Mouse (Mus musculus) left cerebral cortex, postnatal 4 days (tissue): ENCODE data around the gene Rpl27. TPM values are rescaled to one million over a fixed set of nuclear protein-coding genes. Genes with fewer than 3 reads are reported as not detected.
A peak's percentile ranks its signal among the peaks of the same experiment; 100 is the strongest.
"Not testable (repeated sequence)": the region's sequence is repeated elsewhere in the genome, so short reads cannot be mapped to it uniquely, and the experiment has no call there.

Experiments
- DNase-seq: peaks from one replicate; pipeline ENCODE4 v3.0.0-alpha.2; 2022
- intact Hi-C: fragments of 180-260 bp; cut with DNase I; formaldehyde crosslinking; loops from one replicate; pipeline ENCODE4 v1.15.1; 2025
- total RNA-seq, 2 experiments: library from RNA; stranded (reverse); gene quantifications; 2 replicates each; pipeline ENCODE4 v1.2.3; 2021

Gene Rpl27
- 10 to 100 TPM; 68.9 to 71.3 TPM for total RNA-seq

DNA sequence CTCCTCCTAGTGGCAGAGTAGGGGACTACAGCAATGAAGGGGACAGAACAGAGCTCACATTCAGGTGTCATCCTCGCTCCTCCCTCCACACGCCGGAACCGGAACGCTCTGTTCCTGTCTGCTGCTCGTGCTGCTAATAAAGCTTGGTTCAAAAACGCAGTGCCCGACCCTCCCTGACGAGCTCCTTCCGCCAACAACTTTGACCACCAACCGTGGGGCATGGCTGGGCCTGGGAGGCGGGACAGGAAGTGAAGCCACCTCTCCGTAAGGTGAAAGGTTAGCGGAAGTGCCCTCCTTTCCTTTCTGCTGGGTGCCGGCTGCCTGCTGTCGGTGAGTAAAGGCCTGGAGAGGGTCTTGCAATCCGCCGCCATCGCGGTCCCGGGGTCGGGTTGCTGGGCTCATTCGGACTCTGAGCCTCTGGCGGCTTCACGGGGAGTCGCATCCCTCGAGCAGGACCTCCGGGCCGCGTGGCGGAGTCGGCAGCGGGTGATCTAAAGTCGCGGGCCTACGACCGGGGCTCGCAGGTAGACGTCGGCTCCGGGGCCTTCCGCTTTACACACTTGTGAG lies at the start of gene Rpl27:
Gene Rpl27, plus strand, starts transcription at position 172 of the 567 bp plus-strand sequence.
- intact Hi-C loops = no loop called here
- peak; percentile 99 for DNase-seq

DNA sequence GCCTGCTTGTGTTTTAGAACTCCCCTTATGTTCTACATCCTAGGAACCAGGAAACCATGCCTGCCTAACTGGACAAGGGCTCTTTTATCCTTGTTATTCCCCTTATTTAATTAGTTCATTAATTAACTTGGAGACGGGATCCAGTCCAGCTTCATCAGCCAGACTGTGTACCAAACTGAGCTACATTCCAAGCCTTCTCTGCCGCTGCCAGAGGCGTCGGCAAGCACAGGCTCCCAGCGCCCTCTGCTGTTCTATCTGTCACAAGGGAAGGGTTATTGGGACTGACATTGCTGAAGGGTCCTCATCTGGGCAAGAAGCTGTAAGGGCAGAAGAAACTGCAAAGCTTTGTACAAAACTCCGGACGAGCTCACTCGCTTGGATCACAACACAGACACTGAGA lies 47.0 kb upstream of the Rpl27 start:
- intact Hi-C loops = loop anchor here (2.0 to 10.0 kb wide), 2 partner anchors 70 to 170 kb away; partner anchors contain the start of genes Aoc2 and Ezh1
- peak; percentile 79 for DNase-seq

DNA sequence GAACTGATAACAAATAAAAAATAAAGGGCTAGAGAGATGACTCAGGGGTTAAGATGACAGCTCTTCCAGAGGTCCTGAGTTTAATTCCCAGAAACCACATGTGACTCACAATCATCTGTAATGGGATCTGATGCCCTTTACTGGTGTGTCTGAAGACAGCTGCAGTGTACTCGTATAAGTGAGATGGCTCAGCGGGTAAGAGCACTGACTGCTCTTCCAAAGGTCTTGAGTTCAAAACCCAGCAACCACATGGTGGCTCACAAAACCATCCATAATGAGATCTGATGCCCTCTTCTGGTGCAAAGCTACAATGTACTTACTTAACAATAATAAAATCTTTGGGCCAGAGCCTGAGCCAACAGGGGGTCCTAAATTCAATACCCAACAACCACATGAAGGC lies 26.8 kb upstream of the Rpl27 start:
- DNase-seq = no peak
- intact Hi-C loops = no loop called here

DNA sequence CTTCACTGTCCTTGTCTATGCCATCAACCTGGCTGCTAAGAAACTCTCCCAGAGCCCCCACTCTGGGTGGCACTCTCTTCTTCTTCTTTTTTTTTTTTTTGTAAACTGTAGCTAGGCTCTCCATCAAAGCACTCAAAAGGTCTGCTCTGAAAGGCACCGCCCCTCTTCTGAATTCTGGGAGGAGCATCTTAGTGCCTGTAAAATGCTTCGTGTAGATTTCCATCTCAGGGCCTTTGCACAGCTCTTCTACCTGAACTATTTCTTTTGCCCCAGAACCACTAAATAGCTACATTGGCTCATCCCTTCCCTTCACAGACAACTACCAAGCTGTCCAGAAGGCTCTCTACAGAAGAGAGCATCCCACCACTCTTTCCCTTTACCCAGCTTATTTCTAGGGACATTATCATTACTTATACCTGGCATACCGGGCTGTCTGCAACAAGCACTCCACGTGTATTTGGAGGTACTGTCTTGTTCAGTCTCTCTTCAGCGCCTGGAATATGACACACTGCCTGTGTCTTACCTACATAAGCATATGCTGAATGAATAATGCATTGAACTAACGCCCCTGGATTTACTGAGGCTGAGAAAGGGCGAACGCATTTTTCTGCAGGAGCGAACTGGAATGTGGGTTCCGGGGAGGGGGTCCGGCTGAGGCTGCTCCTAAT lies 25.5 kb upstream of the Rpl27 start:
- intact Hi-C loops = no loop called here
- no peak for DNase-seq

DNA sequence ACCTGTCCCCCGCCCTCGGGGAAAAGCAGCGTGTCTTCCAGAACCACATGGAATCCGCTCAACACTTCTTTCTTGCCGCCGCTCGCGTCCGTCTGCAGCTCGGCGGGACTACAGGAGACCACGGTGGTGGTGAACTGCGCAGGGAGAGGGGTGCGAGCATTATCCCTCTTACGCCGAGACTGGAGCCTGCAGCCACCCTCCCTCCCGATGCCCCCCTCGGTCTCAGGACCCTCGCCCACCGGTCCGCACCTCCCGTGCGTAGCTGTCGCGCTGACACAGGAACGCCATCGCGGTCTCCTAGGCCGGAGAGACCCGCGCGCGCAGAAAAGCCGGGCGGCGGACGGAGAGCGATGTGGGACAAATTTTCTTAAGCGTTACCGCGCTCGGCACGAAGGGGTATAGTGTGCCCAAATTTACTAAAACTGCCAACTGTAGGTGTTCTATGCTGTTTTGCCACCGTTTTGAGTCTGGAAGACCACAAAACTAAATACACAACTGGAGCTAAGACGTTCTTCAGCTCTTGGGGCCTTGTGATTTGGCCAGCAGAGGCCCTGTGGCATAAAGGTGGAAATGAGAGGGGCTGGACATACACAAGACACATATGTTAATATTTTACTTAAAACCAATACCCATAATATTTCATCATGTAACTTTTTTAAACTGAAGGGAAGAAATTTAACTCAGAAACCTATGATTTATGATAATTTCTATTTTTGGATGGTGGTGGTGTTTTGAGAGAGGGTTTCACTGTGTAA lies 24.8 kb upstream of the Rpl27 start, which contains the start of gene Aarsd1:
Gene Aarsd1, minus strand, starts transcription at position 515 of the 755 bp plus-strand sequence.
- intact Hi-C loops = no loop called here

DNA sequence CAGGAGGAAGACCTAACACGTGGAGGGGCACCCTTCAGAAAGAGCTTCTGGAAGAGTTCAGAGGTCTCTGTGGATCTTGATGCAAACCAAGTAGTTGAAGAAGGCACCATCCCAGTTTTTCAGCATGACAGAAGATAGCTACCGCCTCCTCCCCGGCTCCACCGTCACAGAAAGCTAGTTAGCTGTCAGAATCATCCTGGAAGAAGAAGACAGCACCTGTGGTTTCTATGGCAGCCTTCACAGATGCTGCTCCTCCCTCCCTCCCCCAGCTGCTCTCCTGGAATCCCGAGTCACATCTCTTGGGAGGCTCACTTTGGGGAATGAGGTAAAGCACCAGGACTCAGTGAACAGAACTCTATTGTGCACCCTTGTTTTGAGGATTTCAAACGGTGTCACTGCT lies 23.1 kb upstream of the Rpl27 start:
- intact Hi-C loops = no loop called here
- DNase-seq = no peak

More for the DNA sequence above, 24.8 kb upstream of the Rpl27 start, which contains the start of gene Aarsd1:
- peak; percentile 88 for DNase-seq

DNA sequence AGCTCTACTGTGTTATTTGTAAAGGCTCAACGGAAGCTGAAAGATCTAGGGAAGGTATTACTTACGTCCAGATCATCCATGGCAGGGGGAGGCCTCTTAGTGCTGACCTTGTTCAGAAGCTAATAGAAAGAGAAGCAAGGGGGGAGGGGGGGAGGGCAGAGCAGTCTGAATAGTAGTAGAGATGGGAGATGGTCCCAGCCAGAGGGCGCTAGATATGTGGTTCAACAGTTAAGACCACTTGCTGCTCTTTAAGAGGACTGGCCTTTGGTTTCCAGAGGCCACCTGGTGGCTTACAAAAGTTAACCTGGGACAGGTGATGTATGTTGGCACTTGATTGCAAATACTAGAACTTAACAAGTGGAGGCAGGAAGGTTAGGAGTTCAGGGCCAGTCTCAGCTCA lies 22.5 kb upstream of the Rpl27 start:
- DNase-seq = peak; percentile 34
- intact Hi-C loops = no loop called here

DNA sequence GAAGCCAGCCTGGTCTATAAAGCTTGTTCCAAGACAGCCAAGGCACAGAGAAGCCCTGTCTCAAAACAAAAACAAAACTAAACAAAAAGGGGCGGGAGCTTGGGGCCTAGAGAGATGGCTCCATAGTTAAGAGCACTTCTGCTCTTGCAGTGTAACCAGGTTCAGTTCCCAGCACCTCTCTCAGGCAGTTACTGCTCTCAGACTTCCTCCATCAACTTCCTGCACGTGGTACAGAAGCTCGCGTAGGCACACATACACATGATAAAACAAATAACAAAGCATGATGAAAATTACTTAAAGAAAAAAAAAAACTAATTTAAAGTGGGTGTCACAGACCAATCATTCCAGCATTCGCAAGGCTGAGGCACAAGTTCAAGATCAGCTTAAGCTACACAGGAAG lies 21.9 kb upstream of the Rpl27 start:
- no peak for DNase-seq
- intact Hi-C loops = no loop called here

DNA sequence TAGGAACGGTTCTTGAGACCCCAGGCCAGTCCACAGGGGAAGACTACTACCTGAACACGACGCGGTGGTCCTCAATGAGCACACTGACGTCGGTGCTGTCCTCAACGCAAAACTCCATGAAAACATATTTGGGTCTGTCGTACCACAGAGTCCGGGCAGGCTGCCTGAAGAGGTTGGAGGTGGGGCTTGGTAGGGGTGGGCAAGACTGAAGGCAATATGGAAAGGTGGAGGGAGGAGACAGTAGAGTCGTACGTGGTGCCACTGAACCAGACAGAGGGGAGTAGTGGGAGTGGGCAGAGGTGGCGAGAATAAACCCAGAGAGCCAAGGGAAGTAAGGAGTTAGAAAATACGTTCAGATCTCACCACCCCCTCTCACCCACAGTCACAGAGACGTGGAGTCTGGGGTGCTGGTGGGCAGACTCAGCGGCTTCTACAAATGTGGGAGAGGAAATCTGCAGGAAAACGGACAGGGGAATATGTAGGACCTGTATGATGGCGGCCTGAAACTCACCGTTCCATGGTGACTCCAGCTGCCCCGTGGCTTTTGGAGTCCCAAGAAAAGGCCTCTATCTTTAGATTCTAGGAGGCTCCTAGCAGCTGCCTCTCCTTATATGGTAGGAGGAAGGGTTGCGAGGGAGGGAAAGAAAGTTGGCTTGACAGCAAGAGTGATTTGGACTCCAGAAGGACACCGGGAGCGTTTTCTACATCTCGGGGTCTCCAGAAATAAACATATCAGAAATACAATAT lies 17.8 kb upstream of the Rpl27 start, which contains the start of gene Gm27029:
Gene Gm27029, minus strand, starts transcription at position 692 of the 747 bp plus-strand sequence.
- no peak for DNase-seq
- intact Hi-C loops = no loop called here

DNA sequence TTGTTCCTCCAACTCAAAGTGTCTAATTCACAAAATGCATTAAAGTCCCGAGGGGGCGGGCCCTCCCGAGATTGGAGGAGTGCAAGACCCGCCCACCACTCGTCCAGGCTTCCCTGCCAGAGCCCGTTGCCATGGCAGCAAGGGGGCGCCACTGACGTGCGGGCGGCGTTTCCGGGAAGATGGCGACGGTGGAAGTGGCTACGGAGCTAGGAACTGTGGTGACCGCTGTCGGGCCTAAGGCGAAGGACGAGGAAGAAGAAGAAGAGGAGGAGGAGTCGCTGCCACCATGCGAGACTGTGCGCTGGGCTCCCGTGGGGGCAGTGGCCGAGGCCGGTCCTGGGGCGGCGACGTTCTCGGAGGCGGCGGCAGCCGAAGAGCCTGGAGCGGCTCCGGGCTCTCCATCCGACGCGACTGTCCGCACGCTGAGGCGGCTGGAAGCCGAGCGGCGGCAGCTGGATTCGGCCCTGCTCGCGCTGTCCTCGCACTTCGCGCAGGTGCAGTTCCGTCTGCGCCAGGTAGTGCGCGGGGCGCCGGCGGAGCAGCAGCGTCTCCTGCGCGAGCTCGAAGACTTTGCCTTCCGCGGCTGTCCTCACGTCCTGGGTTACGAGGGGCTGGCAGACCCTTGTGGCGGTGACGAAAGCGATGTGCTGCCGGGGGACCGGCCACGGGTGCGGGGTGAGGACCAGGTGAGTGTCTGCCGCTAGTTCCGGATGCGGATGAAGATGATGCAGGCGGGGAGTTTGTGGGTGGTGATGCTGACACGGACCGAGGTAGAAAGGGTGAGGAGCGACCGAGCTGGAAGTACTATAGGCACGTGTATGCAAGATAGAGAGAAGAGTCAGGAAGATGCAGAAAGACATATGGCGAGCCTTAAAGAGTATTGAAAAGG lies 16.9 kb upstream of the Rpl27 start, which contains the start of the genes Rundc1 and Ptges3l:
Gene Rundc1, plus strand, starts transcription at position 161 of the 889 bp plus-strand sequence.
Gene Ptges3l, minus strand, starts transcription at position 409 of the 889 bp plus-strand sequence.
- DNase-seq = peak; percentile 98
- intact Hi-C loops = no loop called here

DNA sequence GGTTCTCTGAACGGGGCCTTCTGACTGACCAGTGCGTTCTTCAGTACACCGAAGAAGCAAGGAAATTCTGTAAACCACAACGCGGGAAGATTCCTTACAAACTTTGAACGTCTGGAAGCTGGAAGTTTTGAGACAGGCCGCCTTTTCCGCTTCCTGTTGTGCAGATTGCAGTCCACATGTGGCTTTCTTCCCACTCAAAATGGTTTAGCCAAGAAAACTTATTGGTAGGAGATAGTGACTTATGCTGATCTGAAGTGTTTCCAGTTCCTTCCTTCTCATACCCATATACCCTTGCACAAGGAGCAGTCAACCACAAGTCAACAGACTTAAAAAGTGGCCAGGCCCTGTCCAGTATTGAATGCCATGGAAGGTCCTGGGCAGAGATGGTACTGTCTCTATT lies 15.9 kb upstream of the Rpl27 start:
- intact Hi-C loops = no loop called here

DNA sequence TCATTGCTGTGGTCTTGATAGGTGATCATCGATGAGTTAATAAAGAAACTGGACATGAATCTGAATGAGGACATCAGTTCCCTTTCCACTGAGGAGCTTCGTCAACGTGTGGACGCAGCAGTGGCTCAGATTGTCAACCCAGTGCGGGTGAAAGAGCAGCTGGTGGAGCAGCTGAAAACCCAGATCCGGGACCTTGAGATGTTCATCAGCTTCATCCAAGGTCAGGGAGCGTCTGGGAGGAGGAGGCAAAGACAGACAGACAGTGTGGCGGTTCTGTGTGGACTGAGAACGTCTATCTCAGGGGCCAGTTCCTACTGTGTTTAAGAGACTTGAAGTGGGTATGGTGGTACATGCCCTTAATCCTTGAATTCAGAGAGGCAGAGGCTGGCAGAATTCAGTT lies 10.8 kb upstream of the Rpl27 start:
- intact Hi-C loops = no loop called here
- no peak for DNase-seq

More for the DNA sequence above, 15.9 kb upstream of the Rpl27 start:
- DNase-seq = no peak

DNA sequence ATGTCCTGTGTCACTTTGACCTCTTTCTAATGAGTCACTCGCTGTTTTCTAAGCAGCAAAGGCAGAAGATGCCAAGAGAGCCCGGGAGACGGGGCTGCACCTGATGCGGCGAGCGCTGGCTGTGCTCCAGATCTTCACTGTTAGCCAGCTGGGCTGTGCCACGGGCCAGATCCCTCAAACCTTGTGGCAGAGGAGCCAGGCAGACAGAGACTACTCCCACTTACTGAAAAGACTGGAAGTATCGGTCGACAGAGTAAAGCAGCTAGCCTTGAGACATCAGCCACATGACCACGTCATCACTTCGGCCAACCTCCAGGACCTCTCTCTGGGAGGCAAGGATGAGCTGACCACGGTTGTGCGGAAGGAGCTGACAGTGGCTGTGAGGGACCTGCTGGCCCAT lies 8.7 kb upstream of the Rpl27 start:
- DNase-seq = peak; percentile 72
- intact Hi-C loops = no loop called here

DNA sequence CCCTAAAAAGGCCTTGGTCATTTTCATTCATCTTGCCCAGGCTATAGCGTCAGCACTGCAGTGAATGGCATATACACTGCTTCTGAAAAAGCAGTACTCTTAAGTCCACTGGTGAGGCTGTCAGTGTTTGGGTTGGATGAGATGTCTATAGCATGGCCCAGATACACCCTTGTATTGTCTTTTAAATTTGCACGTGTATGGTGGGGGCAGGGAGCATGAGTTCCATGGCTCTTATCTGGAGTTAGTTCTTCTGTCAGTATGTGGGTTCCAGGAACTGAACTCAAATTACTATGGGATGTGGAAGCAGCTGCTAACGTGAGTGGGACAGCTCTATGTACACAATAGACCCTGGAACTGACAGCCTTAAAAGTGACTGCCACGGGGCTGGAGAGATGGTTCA lies 6.3 kb upstream of the Rpl27 start:
- no peak for DNase-seq
- intact Hi-C loops = no loop called here

DNA sequence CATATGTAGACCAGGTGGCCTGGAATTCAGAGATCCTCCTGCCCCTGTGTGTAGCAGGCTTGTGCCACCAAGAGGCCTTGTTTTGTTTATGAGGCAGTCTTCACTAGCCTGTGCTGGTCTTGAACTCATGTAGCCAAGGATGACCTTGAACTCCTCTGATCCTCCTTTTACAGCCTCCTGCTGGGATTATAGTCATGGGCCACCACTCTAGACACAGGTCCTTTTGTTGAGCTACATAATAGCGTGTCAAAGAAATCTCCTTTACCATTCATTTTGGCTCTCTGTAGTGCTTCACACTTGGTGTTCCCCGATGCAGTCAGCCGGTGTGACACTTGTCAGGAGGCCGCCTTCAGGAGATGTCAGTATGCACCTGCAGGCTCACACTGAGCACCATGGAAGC lies 5.2 kb upstream of the Rpl27 start:
- no peak for DNase-seq
- intact Hi-C loops = no loop called here

DNA sequence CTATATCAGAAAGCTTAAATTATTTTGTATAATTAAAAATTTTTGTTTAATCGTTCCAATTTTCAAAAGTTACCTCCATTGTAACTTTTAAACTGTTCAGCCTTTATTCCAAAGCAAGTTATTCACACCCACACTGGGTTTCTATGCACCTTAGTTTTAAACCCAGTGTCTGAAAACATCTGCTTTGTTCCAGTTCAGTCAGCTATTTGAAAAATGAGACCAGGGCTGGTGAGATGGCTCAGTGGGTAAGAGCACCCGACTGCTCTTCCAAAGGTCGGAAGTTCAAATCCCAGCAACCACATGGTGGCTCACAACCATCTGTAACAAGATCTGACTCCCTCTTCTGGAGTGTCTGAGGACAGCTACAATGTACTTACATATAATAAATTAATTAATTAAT lies 4.1 kb upstream of the Rpl27 start:
- intact Hi-C loops, DNase-seq: not testable (repeated sequence)

DNA sequence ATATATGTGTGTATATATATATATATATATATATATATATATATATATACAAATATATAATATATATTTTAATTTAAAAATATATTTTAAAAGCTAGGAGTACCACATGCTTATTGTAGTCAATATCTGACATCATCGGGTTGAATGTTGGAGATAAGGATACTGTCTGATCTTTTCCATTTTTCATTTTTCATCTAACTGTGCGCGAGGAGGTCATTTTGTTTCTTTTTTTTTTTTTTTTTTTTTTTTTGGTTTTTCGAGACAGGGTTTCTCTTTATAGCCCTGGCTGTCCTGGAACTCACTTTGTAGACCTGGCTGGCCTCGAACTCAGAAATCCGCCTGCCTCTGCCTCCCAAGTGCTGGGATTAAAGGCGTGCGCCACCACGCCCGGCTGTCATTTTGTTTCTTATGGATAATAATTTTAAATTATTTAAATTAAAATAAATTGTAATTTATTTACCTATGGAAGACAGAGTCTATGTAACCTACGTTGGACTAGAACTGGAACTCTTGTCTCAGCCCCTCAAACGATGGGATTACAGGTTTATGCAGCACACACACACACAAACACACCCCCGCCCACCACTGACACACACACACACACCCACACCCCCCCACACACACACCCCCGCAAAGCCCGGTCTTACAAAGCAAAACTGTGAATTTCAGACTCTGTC lies 510 bp upstream of the Rpl27 start:
- DNase-seq, intact Hi-C loops: not testable (repeated sequence)

DNA sequence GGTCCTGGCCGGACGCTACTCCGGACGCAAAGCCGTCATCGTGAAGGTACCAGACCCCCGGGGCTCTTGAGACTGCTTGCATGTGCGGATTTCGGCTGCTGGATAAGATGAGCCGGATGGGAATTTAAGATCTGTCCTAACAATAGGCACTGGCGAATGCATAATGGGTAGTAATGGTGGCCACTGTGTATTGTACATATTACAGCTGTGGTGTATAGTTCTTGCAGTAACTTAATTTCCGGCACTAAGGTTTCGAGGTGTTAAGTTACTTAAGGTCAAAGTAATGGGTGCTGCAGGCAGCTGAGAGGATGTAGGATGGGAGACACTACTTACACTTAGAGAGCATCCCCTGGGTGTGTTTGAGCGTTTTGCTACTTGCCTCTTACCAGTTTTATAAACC lies 662 bp downstream of the Rpl27 start:
- DNase-seq = no peak
- intact Hi-C loops = no loop called here

DNA sequence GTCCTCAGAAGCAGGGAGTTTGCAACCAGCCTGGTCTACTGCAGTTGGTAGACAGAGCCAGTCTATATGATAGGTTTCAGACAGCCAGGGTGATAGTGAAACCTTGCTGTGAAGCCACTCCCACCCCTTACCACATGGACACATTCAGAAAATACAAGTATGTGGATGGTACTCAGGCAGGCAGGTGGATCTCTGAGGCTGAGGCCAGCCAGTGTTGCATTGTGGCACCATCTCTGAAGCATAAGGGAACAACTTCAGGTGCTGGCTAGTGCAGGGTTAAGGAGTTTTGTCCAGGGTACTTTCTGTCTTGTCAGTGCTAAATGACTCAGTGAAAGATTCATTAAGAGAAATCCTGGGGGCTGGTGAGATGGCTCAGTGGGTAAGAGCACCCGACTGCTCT lies 4.2 kb downstream of the Rpl27 start:
- intact Hi-C loops = no loop called here
- no peak for DNase-seq
